Mouse (Mus musculus): ENCODE measurements around the gene Trpc4. TPM values are rescaled to one million over a fixed set of nuclear protein-coding genes. Genes with fewer than 3 reads are reported as not detected.

The Trpc4 gene
- polyA plus RNA-seq, 1 experiment from 2014 or later: 2.3 TPM

- Histone ChIP-seq H3K9me3 (no peaks in the 10 kb centered on the region), H3K4me2 (no peak overlapping the region), H3K4me1 (no peaks in the 10 kb centered on the region), H3K9ac (no peak overlapping the region), H3K4me3 (replicated peaks) (no peak overlapping the region), H3K36me3 (replicated peaks) (no peaks in the 10 kb centered on the region), H3K27me3 (no peaks in the 10 kb centered on the region), H3K27ac (no peak overlapping the region)
- WGBS: 43% methylated on average over 5 of the region's 5 CpGs
- ATAC-seq (ENCODE audit: low FRiP score): no peak
Measured at GRCm38 (mm10) chr3:54310604-54311003, 154.8 kb downstream of the Trpc4 start.

- Histone ChIP-seq H3K9me3 (no peaks in the 10 kb centered on the region), H3K36me3 (replicated peaks) (no peaks in the 10 kb centered on the region), H3K4me3 (replicated peaks) (no peak overlapping the region), H3K4me2 (no peak overlapping the region), H3K9ac (no peak overlapping the region), H3K27me3 (no peaks in the 10 kb centered on the region), H3K27ac (no peak overlapping the region), H3K4me1 (no peaks in the 10 kb centered on the region)
- 80% methylated on average over 2 of the region's 2 CpGs for WGBS
- no peak for ATAC-seq (ENCODE audit: low FRiP score)
Measured at GRCm38 (mm10) chr3:54314055-54314454, 158.2 kb downstream of the Trpc4 start.

- Histone ChIP-seq H3K4me1 (no peaks in the 10 kb centered on the region; the same call in 1 of the 2 replicates), H3K27ac (no peak overlapping the region), H3K27me3 (no peaks in the 10 kb centered on the region), H3K4me3 (replicated peaks) (no peak overlapping the region), H3K9me3 (no peaks in the 10 kb centered on the region), H3K36me3 (replicated peaks) (no peaks in the 10 kb centered on the region), H3K9ac (no peak overlapping the region), H3K4me2 (no peak overlapping the region)
- WGBS: 31% methylated on average over 9 of the region's 9 CpGs
- peak; percentile 49; the same call in 1 of the 2 replicates for ATAC-seq (ENCODE audit: low FRiP score)
Measured at GRCm38 (mm10) chr3:54352891-54353652, 197.2 kb downstream of the Trpc4 start.

- H3K4me1 ChIP-seq: peaks cover 5% of the 10 kb centered on the region; the same call in 1 of the 2 replicates
- no peak overlapping the region for H3K4me2 ChIP-seq
- H3K27ac ChIP-seq: no peak overlapping the region
- H3K9ac ChIP-seq: no peak overlapping the region
- H3K36me3 ChIP-seq (replicated peaks): no peaks in the 10 kb centered on the region
- WGBS: 63% methylated on average over 3 of the region's 3 CpGs
- ATAC-seq (ENCODE audit: low FRiP score): no peak
- H3K9me3 ChIP-seq: no peaks in the 10 kb centered on the region
- no peak overlapping the region for H3K4me3 ChIP-seq (replicated peaks)
- no peaks in the 10 kb centered on the region for H3K27me3 ChIP-seq
Measured at GRCm38 (mm10) chr3:54357561-54357960, 201.7 kb downstream of the Trpc4 start.

- WGBS: 80% methylated on average over 15 of the region's 15 CpGs
- Histone ChIP-seq H3K9me3 (no peaks in the 10 kb centered on the region), H3K36me3 (replicated peaks) (no peaks in the 10 kb centered on the region), H3K27me3 (no peaks in the 10 kb centered on the region), H3K4me2 (no peak overlapping the region), H3K4me3 (replicated peaks) (no peak overlapping the region), H3K27ac (no peak overlapping the region), H3K9ac (no peak overlapping the region), H3K4me1 (peaks cover 5% of the 10 kb centered on the region; the same call in 1 of the 2 replicates)
- ATAC-seq (ENCODE audit: low FRiP score): no peak
Measured at GRCm38 (mm10) chr3:54358463-54359189, 202.8 kb downstream of the Trpc4 start.

GRCm38 (mm10) chr3:54360897-54361296, 205.1 kb downstream of the Trpc4 start, which contains the start of gene Postn:
TSS of gene Postn (plus strand) at chr3:54361109.
- no peak within 1 kb of the TSS for H3K4me3 ChIP-seq (replicated peaks)
- H3K9ac ChIP-seq: no peak within 1 kb of the TSS
- no peaks in the 10 kb centered on the region for H3K27me3 ChIP-seq
- H3K27ac ChIP-seq: no peak within 1 kb of the TSS
- WGBS: 60% methylated on average over 6 of the region's 6 CpGs
- no peak for ATAC-seq (ENCODE audit: low FRiP score)
- H3K4me1 ChIP-seq: peaks cover 5% of the 10 kb centered on the region; the same call in 1 of the 2 replicates
- no peak within 1 kb of the TSS for H3K4me2 ChIP-seq
- H3K36me3 ChIP-seq (replicated peaks): no peaks in the 10 kb centered on the region
- no peaks in the 10 kb centered on the region for H3K9me3 ChIP-seq

- H3K27ac ChIP-seq: no peak overlapping the region
- no peaks in the 10 kb centered on the region for H3K9me3 ChIP-seq
- peaks cover 5% of the 10 kb centered on the region; the same call in 1 of the 2 replicates for H3K4me1 ChIP-seq
- no peak for ATAC-seq (ENCODE audit: low FRiP score)
- no peak overlapping the region for H3K4me2 ChIP-seq
- no peak overlapping the region for H3K4me3 ChIP-seq (replicated peaks)
- H3K36me3 ChIP-seq (replicated peaks): no peaks in the 10 kb centered on the region
- H3K27me3 ChIP-seq: no peaks in the 10 kb centered on the region
- no peak overlapping the region for H3K9ac ChIP-seq
Measured at GRCm38 (mm10) chr3:54361656-54362055, 205.8 kb downstream of the Trpc4 start.

Other genes starting within 250 kb of the Trpc4 start
- gene Postn, start 205.1 kb downstream of the Trpc4 start, polyA plus RNA-seq (2016; fragmentation: Nextera tagmentation; extraction: Ambion mirVana): 15.0 and 15.1 TPM in 2 replicates